Mouse (Mus musculus) macrophage (primary cell): ENCODE results near the gene Treml4. TPM values are rescaled to one million over a fixed set of nuclear protein-coding genes. Genes with fewer than 3 reads are reported as not detected.
A peak's percentile ranks its signal among the peaks of the same experiment; 100 is the strongest.

ENCODE experiments used
- H3K27ac ChIP-seq: fragments of 350-480 bp; formaldehyde crosslinking; 2 replicates; pipeline ENCODE4 v1.9.0; 2021
- H3K36me3 ChIP-seq: fragments of 350-480 bp; formaldehyde crosslinking; 2 replicates; pipeline ENCODE4 v1.9.0; 2021; ENCODE audit errors: inconsistent target
- H3K4me3 ChIP-seq: fragments of 350-480 bp; formaldehyde crosslinking; 2 replicates; pipeline ENCODE4 v1.9.0; 2021; ENCODE audit errors: inconsistent target
- H3K79me2 ChIP-seq: fragments of 350-480 bp; formaldehyde crosslinking; 2 replicates; pipeline ENCODE4 v1.9.0; 2021; ENCODE audit errors: inconsistent target
- WGBS: methylation state at CpG from one replicate; pipeline ENCODE4 v1.1.7; 2026; ENCODE audit warnings: inconsistent platforms; ENCODE audit not compliant: missing documents; 5-methylcytosine and 5-hydroxymethylcytosine counted together
- polyA plus RNA-seq: library from polyadenylated mRNA; stranded (reverse); fragments of 250-400 nt; gene quantifications from 3 replicates; pipeline ENCODE4 v1.2.4, GENCODE M21; 2018; ENCODE audit warnings: inconsistent platforms

The Treml4 gene
- polyA plus RNA-seq, 1 experiment from 2014 or later: 1.5 TPM

DNA sequence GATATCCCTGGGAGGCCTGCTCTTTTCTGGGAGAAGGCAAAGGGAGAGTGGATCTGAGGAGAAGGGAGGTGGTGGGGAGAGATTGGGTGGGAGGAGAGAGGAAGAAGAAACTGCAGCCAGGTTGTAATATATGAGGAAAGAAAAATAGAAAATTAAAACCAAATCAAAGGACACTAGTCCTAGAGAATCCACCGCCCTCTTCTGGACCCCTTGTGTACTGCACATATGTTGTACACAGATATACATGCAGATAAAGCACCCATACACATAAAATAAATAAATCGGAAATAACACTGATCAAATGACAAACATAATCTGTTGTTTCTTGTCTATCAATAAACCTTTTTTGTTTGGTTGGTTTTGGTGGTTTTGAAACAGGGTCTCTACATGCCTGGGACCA is 23.2 kb downstream of the Treml4 start:
- Histone ChIP-seq H3K79me2 (no peaks in the 10 kb centered on the region), H3K27ac (peak overlapping the region; percentile 67), H3K4me3 (no peak overlapping the region), H3K36me3 (no peaks in the 10 kb centered on the region)
- WGBS: 69% methylated on average over 2 of the region's 2 CpGs

GRCm38 (mm10) chr17:48293500-48294194 is 29.6 kb downstream of the Treml4 start:
- Histone ChIP-seq H3K4me3 (no peak overlapping the region), H3K36me3 (no peaks in the 10 kb centered on the region), H3K27ac (no peak overlapping the region), H3K79me2 (no peaks in the 10 kb centered on the region)
- WGBS: 41% methylated on average over 5 of the region's 5 CpGs

- WGBS: 44% methylated on average over 3 of the region's 4 CpGs
- Histone ChIP-seq H3K36me3 (peaks cover 7% of the 10 kb centered on the region; the same call in 1 of the 2 replicates), H3K4me3 (peak within 1 kb of the TSS; percentile 23; the same call in 1 of the 2 replicates), H3K27ac (peak within 1 kb of the TSS; percentile 86), H3K79me2 (peaks cover 20% of the 10 kb centered on the region; the same call in 1 of the 2 replicates)
These were observed 35.1 kb downstream of the Treml4 start, which contains the start of gene Treml2 for GRCm38 (mm10) chr17:48299203-48299602. TSS of gene Treml2 (plus strand) at chr17:48299498.

DNA sequence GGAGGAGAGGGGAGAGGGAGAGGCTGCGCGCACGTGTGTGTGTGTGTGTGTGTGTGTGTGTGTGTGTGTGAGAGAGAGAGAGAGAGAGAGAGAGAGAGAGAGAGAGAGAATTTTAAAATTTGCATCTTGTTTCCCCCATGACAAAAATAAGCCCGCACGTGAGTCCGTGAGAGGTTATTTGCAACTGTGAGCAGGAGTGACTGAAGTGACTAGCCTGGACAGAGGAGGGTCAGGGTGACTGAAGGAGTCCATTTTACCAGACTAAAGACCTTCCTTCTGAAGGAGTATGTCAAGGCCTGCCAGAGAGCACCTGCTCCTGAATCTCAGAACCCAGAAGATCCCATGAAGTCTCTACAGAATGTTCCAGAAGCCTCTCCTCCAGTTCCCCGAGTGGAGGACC is 35.7 kb downstream of the Treml4 start:
- peak overlapping the region; percentile 23; the same call in 1 of the 2 replicates for H3K4me3 ChIP-seq
- 50% methylated on average over 4 of the region's 7 CpGs for WGBS
- H3K36me3 ChIP-seq: peaks cover 7% of the 10 kb centered on the region; the same call in 1 of the 2 replicates
- peak overlapping the region; percentile 86 for H3K27ac ChIP-seq
- H3K79me2 ChIP-seq: peaks cover 20% of the 10 kb centered on the region; the same call in 1 of the 2 replicates

GRCm38 (mm10) chr17:48300199-48300598 is 36.1 kb downstream of the Treml4 start:
- Histone ChIP-seq H3K79me2 (peaks cover 20% of the 10 kb centered on the region; the same call in 1 of the 2 replicates), H3K4me3 (peak overlapping the region; percentile 23; the same call in 1 of the 2 replicates), H3K36me3 (peaks cover 7% of the 10 kb centered on the region; the same call in 1 of the 2 replicates), H3K27ac (peak overlapping the region; percentile 86)
- 30% methylated on average over 7 of the region's 7 CpGs for WGBS

- Histone ChIP-seq H3K27ac (peak overlapping the region; percentile 86), H3K79me2 (peaks cover 20% of the 10 kb centered on the region; the same call in 1 of the 2 replicates), H3K36me3 (peaks cover 7% of the 10 kb centered on the region; the same call in 1 of the 2 replicates), H3K4me3 (peak overlapping the region; percentile 23)
- WGBS: 21% methylated on average over 9 of the region's 9 CpGs
These were observed 36.8 kb downstream of the Treml4 start for GRCm38 (mm10) chr17:48300861-48301260.

GRCm38 (mm10) chr17:48301792-48302191 is 37.7 kb downstream of the Treml4 start:
- Histone ChIP-seq H3K36me3 (peaks cover 11% of the 10 kb centered on the region; the same call in 1 of the 2 replicates), H3K4me3 (no peak overlapping the region), H3K79me2 (peaks cover 20% of the 10 kb centered on the region; the same call in 1 of the 2 replicates), H3K27ac (0 out of 2 replicates have a peak overlapping the region, but pooled peaks have one; percentile 86)
- WGBS: 75% methylated on average over 4 of the region's 5 CpGs

DNA sequence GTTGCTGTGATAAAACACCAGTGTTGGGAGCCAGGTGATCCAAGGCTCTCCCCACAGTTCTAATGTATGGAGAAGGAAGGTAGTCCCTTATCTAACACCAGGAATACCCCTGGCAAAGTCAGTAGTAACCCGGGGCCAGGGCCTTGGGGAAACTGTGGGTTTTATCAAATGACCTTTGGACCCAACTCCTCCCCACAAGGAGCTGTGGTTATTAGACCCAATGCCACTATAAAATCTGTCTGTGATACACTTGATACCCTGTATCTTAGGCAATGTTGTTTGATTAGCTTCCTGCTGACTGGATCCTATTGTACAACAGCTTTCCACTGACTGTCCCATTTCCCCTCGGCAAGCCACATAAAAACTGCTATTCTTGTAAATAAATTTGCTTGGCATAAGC is 48.0 kb downstream of the Treml4 start:
- H3K36me3 ChIP-seq: peaks cover 23% of the 10 kb centered on the region
- H3K79me2 ChIP-seq: peaks cover 9% of the 10 kb centered on the region; the same call in 1 of the 2 replicates
- H3K4me3 ChIP-seq: no peak overlapping the region
- H3K27ac ChIP-seq: no peak overlapping the region
- 81% methylated on average over 2 of the region's 2 CpGs for WGBS

DNA sequence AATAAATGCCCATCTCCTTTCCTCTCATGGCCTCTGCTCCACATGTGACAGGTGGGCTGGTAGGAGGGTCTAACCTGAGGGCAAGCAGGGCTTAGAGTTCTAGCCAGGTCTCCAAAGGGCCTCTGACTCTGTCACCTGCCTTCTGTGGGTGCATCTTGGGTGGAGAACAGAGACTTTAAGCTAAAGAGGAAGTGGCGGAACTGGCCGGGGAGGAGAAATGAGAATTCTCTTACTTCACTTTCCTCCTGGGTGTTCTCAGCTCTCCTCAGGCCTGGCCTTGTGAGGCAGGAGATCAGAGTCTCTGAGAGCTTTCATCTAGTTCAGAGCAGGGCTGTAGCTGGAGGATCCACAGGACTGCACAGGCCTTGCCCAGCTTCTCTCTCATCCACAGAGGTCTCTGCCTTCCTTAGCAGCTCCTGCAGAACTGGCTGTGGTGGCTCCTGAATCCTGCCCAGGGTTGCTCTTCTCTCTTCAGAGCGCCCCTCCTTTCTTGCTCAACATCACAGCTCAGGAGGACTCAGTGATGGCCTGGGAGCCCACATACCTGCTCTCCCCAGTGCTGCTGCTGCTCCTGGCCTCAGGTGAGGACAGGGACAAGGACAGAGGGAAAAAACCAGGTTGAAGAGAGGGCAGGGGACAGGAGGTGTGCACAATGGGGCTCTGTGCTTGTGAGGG is 51.9 kb downstream of the Treml4 start, which contains the start of gene B430306N03Rik:
Gene B430306N03Rik, plus strand, starts transcription at position 237 of the 675 bp plus-strand sequence.
- peak within 1 kb of the TSS; percentile 94 for H3K27ac ChIP-seq
- peak within 1 kb of the TSS; percentile 29 for H3K4me3 ChIP-seq
- WGBS: 13% methylated on average over 3 of the region's 3 CpGs

GRCm38 (mm10) chr17:48318686-48319085 is 54.6 kb downstream of the Treml4 start:
- peaks cover 43% of the 10 kb centered on the region; the same call in 1 of the 2 replicates for H3K36me3 ChIP-seq
- 100% methylated on average over 1 of the region's 1 CpGs for WGBS
- H3K27ac ChIP-seq: no peak overlapping the region
- no peak overlapping the region for H3K4me3 ChIP-seq
- H3K79me2 ChIP-seq: peaks cover 43% of the 10 kb centered on the region; the same call in 1 of the 2 replicates

More for the DNA sequence above, 51.9 kb downstream of the Treml4 start, which contains the start of gene B430306N03Rik:
- Histone ChIP-seq H3K79me2 (peaks cover 43% of the 10 kb centered on the region; the same call in 1 of the 2 replicates), H3K36me3 (peaks cover 18% of the 10 kb centered on the region; the same call in 1 of the 2 replicates)

- Histone ChIP-seq H3K79me2 (peaks cover 42% of the 10 kb centered on the region; the same call in 1 of the 2 replicates), H3K4me3 (no peak overlapping the region), H3K36me3 (peaks cover 57% of the 10 kb centered on the region; the same call in 1 of the 2 replicates), H3K27ac (no peak overlapping the region)
- WGBS: 92% methylated on average over 2 of the region's 2 CpGs
These were observed 57.2 kb downstream of the Treml4 start for GRCm38 (mm10) chr17:48321279-48321678.

DNA sequence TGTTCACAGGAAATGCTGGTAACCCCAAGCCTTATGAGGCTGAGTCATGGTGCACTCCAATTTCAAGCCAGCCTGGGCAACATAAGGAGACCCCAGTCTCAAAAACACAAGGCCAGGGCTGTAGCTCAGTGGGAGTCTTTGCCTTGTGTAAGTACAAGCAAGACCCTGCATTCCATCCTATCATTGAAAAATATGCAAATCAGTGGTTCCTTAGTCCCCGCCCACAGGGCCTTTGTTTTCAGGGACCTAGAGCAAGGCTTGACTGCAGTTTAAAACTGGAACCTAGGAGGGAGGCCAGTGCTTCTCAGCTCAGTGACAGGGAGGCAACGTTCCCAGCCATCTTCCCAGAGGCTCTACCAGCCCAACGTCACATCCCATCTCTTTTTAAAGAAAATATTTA is 59.1 kb downstream of the Treml4 start:
- peak overlapping the region; percentile 89 for H3K27ac ChIP-seq
- H3K36me3 ChIP-seq: peaks cover 50% of the 10 kb centered on the region; the same call in 1 of the 2 replicates
- no peak overlapping the region for H3K4me3 ChIP-seq
- WGBS: 88% methylated on average over 3 of the region's 3 CpGs
- H3K79me2 ChIP-seq: peaks cover 23% of the 10 kb centered on the region; the same call in 1 of the 2 replicates

- Histone ChIP-seq H3K27ac (peak overlapping the region; percentile 89), H3K79me2 (peaks cover 13% of the 10 kb centered on the region; the same call in 1 of the 2 replicates), H3K36me3 (peaks cover 48% of the 10 kb centered on the region; the same call in 1 of the 2 replicates), H3K4me3 (no peak overlapping the region)
- WGBS: 0% methylated on average over 5 of the region's 5 CpGs
These were observed 60.2 kb downstream of the Treml4 start for GRCm38 (mm10) chr17:48324258-48324657.
